Mouse (Mus musculus): ENCODE measurements around the gene Tnrc6a.
A peak's percentile ranks its signal among the peaks of the same experiment; 100 is the strongest.

Tnrc6a gene

GRCm38 (mm10) chr7:123193201-123193600 lies 69.5 kb downstream of the Tnrc6a start:
- DNase-seq: no peak

DNA sequence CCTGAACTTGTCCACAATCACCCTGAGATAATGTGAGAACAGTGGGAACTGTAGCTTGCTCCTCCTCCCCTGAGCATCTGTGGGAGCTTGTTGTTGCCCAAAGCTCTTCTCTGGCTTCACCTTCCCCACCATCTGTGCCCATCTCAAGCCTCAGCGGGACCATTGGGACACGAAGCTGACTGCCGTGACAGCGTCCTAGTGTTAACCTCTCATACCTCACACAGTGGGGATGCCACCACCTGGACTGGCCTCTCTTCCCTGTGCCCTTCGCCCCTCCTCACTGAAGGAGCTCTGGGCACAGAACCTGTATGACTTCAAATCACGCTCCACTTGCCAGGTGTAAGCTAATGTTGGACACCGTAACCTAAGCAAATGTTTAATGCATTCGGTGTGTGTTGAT lies 71.0 kb downstream of the Tnrc6a start:
- no peak for DNase-seq

- no peak for DNase-seq
These were observed 72.7 kb downstream of the Tnrc6a start for GRCm38 (mm10) chr7:123196432-123196831.

- DNase-seq: no peak
These were observed 75.0 kb downstream of the Tnrc6a start for GRCm38 (mm10) chr7:123198695-123199094.

GRCm38 (mm10) chr7:123199151-123199550 lies 75.5 kb downstream of the Tnrc6a start:
- no peak for DNase-seq

DNA sequence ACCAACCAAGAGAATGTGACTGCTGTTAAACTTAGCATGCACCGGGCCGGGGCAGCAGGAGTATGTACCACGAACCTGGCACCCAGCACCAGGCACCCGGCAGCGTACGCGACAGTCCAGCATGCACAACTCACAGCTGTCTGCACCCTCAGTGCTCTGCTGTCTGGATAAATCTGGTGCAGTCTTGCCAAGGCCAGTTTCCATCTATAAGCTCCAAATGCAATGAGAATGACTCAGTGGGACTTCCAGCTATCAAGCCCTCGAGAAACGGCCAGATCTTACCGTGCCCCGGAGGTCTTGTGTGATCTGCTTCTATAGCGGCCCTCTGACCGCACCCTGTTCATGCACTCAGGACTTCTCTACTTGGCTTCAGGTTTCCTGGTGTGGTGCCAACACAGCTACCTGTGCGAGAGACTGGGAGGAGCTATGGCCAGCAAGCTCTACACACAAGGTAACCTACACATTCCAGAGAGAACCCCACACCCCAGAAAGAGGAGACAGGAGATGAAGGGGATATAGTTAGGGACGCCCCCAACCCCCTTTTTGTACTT lies 76.0 kb downstream of the Tnrc6a start:
- no peak for DNase-seq

DNA sequence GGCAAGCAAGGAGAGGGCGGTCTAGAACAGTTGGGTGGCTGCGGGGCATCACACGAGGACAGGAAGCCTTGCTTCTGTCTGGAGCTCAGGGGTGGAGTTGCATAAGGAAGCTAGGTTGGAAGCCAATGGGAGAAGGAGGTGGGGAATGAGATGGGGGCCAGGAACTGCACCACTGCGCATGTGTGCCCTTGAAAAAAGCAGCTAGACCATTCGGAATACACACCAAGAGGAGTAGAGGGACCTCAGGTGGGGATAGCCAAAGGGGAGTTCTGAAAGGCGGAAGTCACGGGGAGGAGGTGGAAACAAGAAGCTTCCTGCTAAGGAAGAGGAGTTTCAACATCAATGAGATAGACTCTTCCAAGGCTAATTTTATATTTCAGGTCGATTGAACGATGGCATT lies 77.0 kb downstream of the Tnrc6a start:
- DNase-seq: no peak

DNA sequence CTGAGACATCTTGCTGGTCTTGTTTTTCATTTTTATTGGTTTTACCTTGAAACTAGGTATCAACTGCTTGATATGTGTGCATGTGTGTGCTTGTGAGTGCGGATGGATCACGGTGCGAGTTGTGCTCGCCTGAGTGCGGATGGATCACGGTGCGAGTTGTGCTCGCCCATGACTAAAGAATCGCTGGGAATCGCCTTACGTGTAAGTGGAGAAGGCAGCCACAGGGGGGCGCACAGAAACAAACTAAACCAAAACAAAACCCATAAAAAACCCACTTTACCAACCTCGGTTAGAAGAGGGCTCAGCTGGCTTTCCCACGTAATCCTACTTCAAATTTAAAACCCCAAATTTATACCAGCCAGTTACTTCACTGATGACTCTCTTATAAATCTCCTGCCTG lies 81.6 kb downstream of the Tnrc6a start:
- DNase-seq: peak; percentile 55

DNA sequence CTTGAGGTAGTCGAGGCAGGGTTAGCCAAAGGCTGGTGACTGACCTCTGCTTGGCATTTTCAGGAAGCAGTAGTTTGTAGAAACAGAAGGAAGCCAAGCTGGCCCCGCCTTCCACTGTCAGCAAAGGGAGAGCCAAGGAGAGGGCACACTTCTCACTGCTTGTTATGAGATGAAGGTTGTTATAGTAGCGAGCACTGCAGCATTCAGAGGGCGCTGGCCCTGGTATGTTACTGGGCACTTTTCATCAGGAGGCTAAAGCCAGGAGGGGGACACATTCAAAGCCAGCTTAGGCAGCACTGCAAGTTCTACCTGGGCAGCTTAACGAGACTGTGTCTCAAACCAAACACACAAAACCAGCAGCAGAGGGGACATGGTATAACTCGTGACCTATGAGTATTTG lies 83.9 kb downstream of the Tnrc6a start:
- no peak for DNase-seq

- DNase-seq: no peak
These were observed 86.2 kb downstream of the Tnrc6a start for GRCm38 (mm10) chr7:123209864-123210263.

DNA sequence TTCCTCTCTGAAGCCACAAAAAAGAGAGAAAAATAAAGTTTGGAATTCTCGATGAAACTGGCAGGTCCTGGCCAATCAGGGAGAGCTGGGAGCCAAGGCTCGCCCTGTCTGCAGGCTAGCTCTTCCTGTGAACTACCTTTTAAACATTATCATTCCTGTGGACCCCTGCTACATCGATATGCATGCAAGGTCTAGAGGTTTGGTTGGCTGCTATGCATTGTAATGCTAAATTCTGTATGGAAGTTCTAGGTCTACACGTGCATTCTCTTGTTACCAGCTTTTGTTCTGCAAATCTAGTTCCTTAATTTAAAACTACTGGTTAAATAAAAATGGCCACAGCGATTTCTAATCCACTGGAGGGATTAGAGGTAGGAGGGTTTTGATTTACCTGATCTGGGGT lies 87.8 kb downstream of the Tnrc6a start:
- no peak for DNase-seq

DNA sequence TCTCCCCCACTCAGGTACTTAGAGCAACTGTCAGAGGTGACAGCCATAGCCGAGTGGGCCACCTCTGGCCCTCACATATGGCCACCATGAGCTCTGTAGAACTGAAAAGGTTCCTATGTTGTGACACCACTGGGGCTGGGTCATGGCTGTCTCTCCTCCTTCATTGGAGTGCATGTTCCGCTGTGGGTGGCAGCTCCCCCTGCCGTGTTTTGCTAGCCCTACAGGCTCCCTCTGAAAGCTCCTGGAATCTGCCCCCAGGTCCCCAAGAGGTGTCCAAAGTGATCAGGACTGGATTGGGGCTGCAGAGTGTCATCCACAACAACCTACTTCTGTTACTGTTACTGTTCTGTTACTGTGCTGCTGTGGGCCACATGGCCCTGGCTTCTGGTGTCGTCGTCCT lies 88.6 kb downstream of the Tnrc6a start:
- no peak for DNase-seq

DNA sequence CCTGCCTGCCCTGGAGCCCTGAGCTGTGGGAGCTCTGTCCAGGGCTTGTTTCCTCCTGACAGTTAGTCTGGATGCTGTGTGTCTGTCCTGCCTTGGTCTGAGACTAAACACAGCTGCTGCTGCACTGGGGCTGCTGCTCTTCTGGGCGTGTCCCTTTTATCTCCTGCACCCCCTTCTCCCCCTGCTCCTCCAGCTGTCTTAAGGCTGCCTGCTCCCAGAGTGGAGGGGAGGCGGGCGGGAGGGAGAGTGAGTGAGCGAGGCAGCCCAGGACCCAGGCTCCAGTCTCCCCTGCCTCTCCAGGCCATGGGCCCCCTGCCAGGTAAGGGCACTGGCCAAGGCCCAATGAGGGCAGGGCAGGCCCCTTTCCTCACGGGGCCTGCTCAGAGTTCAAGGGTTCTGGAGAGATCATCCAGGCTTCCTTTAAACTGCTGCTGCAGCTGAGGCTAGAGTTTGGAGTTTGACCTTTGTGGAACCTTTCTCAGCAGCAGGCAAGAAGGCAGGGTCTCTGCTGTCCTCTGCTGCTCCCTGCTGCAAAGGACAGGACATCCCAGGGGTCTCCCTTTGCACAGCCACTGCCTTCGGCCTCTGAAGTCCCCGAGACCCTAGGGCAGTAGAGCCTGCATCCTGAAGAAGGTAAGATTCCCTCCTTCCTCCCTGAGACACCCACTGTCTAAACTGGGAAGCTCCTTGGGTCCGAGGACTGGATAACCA lies 90.8 kb downstream of the Tnrc6a start, which contains the start of gene Slc5a11:
Gene Slc5a11, plus strand, starts transcription at position 416 of the 711 bp plus-strand sequence.
- DNase-seq: peak; percentile 47

DNA sequence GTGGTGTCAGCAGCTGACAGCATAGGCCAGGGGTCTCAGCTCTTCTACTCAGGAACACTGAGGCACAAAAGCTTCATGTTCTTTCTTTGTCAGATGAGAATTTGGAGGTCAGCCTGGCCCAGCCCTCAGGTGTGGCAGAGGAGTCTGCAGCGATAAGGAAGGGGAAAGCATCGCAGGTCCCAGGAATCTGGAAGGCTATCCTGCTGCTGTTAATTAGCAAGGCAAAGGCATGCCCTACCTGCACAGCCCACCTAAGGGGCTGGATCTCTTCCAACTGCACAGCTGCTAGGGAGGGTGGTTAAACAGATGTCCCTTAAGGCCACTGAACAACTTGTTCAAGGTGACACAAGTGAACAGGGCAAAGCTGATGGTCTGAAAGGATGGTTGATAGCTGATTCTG lies 91.5 kb downstream of the Tnrc6a start:
- DNase-seq: no peak

GRCm38 (mm10) chr7:123217448-123218354 lies 94.0 kb downstream of the Tnrc6a start:
- no peak for DNase-seq

- DNase-seq: peak; percentile 44
These were observed 94.9 kb downstream of the Tnrc6a start for GRCm38 (mm10) chr7:123218620-123219019.

GRCm38 (mm10) chr7:123219781-123220632 lies 96.3 kb downstream of the Tnrc6a start:
- DNase-seq: no peak

DNA sequence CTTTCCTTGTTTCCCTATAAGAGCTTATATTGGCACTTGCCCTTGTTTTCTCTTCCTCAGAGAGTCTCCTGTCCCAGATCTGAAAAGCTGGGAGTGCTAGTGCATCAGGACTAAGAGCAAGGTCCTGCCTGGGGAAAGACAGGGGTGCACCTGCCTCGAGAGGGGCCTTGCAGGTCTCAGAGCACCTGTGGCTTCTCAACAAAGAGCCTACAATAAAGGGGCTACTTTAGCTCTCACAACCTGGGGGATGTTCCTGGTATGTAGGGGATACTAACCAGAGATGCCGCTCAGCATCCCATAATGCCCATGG lies 96.9 kb downstream of the Tnrc6a start:
- no peak for DNase-seq

DNA sequence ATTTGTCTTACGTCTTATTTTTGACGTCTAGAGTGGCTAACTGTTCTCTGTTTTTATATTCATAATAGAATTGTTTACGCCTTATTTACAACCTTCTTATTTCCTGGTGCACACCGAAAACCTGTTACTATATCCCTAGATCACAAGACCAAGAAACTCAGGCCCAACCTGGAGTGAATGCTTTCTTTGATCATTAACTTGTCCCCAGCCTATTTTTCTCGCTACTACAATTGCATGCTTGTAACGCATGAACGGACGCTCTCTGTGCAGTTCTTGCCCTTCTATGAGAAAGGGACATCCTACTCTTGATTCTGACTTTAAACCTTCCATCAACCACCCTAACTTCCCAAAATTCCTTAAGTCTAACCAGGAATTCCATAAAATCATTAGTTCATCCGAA lies 100.4 kb downstream of the Tnrc6a start:
- no peak for DNase-seq

DNA sequence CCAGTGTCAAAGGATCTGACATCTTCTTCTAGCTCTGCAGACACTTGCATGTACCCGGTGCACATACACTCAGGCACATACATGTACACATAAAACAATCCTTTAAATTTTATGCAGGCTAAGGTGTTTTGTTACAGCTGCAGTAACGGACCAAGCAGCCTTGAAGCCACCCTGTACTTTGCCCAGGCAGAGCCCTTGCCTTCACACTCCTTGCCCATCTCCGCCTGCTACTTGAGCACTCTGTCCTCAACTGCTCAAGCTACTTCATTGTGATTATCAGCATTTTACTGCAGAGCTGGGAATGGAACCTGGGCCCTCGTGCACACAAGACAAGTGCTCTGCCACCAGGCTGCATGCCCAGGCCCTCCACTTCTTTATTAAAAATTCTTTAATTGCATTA lies 101.5 kb downstream of the Tnrc6a start:
- no peak for DNase-seq

- peak; percentile 59 for DNase-seq
These were observed 111.8 kb downstream of the Tnrc6a start for GRCm38 (mm10) chr7:123235449-123235848.

DNA sequence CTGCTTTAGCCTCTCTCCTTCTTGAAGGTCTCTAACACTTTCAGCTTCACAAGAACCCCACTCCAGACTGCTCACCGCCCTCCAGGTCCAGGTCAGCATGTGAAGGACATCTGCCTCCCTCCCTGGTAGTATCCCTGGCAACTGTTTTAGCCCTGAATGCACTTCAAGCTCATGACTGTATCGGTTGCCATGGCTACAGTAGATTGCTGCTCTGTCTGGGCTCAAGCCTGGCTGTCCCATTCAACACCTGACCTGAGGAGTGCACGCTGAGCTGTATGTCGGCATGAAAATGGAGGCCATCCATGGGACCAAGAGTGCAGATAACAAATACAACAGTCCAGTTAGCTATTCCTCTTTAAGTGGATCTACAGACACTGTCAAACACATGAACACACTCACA lies 114.9 kb downstream of the Tnrc6a start:
- DNase-seq: peak; percentile 24

DNA sequence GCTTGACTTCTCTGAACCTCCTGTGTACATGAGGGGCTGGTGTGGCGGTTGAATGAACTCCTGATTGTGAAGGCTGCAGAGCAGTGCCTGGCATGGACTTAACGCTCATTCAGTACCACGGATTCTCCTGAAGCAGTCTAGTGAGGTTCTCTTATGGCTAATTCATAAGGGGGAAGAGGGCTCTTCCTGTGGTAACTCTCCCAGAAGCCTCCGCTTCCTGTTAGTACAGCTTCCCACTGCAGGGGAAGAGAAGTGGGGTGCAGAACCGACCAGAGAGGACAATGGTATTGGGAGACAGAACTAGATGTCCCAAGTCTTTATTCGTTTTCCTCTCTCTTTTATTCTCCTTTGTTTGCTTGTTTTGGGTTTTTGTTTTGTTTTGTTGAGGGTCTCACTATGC lies 116.4 kb downstream of the Tnrc6a start:
- no peak for DNase-seq

Data from retina, postnatal 1 day (tissue).